Mouse (Mus musculus) liver, postnatal 0 days (tissue): Measurements from ENCODE around the gene Polr1a.

Experiments
- CTCF ChIP-seq: sonication (generic); IDR thresholded peaks from 2 replicates; pipeline ENCODE4 v1.5.1; 2016; ENCODE audit warnings: antibody characterized with exemption, low read depth
- EP300 ChIP-seq: IDR thresholded peaks from 2 replicates; pipeline ENCODE4 v1.6.1; 2016; ENCODE audit warnings: antibody characterized with exemption, low read depth, mild to moderate bottlenecking

DNA sequence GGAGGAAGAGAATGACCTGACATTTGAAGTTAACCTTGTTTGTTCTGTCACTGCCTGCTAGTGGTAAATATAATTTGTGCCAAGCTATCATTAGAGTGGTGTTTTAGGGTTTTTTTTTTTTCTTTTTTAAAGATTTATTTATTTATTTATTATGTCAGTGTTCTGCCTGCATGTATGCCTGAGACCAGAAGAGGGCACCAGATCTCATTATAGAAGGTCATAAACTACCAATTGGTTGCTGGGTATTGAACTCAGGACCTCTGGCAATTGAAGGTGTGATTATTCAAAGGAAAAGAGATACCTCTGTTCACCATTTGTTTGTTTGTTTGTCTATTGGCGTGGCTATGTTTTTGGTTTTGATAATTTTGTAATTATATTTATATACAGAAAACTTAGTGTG lies 40.0 kb upstream of the Polr1a start:
- TF ChIP-seq CTCF, result peak; percentile 59
- TF ChIP-seq EP300, result no peak
